Mouse (Mus musculus): Measurements from ENCODE around the gene Ephb1. TPM values are rescaled to one million over a fixed set of nuclear protein-coding genes. Genes with fewer than 3 reads are reported as not detected.
A peak's percentile ranks its signal among the peaks of the same experiment; 100 is the strongest.

Ephb1 gene
- polyA plus RNA-seq, 1 experiment from 2014 or later: 1.0 TPM

DNA sequence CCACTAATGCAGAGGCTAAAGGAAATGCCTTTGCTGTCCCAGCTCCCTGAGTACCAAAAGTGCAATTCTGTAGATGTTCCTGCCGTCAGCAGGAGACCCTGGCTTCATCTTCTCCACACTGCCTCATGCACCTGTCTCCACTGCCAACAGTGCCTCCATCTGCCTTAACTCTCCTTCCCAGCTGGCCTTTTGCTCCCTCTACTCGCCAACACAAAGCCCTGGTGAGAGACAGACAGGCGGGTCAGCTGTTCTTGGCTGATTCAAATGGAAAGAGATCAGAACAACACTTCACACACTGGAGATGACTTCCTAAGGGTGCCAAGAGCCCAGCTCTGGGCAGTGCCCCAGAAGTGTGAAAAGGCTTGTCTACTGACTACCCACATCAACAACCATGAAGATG lies 78.6 kb downstream of the Ephb1 start:
- DNase-seq (ENCODE audit: low spot score) (no peak), ATAC-seq (ENCODE audit: low FRiP score, low TSS enrichment) (no peak)
- no peaks in the 10 kb centered on the region for H3K9me3 ChIP-seq (ENCODE audit: control insufficient read depth, low read length)
- no peaks in the 10 kb centered on the region for H3K27me3 ChIP-seq (ENCODE audit: control insufficient read depth, insufficient read depth, low read length)
- no peak overlapping the region for H3K9ac ChIP-seq (ENCODE audit: low read length)
- H3K4me2 ChIP-seq (replicated peaks; ENCODE audit: low read depth): no peak overlapping the region
- no peak overlapping the region for H3K27ac ChIP-seq (replicated peaks)
- TF ChIP-seq EP300 (optimal IDR thresholded peaks at IDR 0.05): no peak
- no peak for TF ChIP-seq CTCF (IDR thresholded peaks at IDR 0.05; ENCODE audit: low read depth)
- H3K36me3 ChIP-seq (ENCODE audit: control insufficient read depth, insufficient read depth, low read length): no peaks in the 10 kb centered on the region
- 76% methylated on average over 3 of the region's 3 CpGs for WGBS
- H3K4me1 ChIP-seq (replicated peaks; ENCODE audit: control insufficient read depth, insufficient read depth): no peaks in the 10 kb centered on the region
- H3K4me3 ChIP-seq (ENCODE audit: low read depth, low read length): no peak overlapping the region

GRCm38 (mm10) chr9:102274016-102274415 lies 80.5 kb downstream of the Ephb1 start:
- H3K36me3 ChIP-seq (ENCODE audit: control insufficient read depth, insufficient read depth, low read length): no peaks in the 10 kb centered on the region
- H3K4me3 ChIP-seq (ENCODE audit: low read depth, low read length): no peak overlapping the region
- DNase-seq (ENCODE audit: low spot score) (no peak), ATAC-seq (ENCODE audit: low FRiP score, low TSS enrichment) (no peak)
- 67% methylated on average over 8 of the region's 8 CpGs for WGBS
- TF ChIP-seq CTCF (IDR thresholded peaks at IDR 0.05; ENCODE audit: low read depth) (no peak), EP300 (optimal IDR thresholded peaks at IDR 0.05) (no peak)
- no peak overlapping the region for H3K4me2 ChIP-seq (replicated peaks; ENCODE audit: low read depth)
- no peaks in the 10 kb centered on the region for H3K27me3 ChIP-seq (ENCODE audit: control insufficient read depth, insufficient read depth, low read length)
- no peaks in the 10 kb centered on the region for H3K4me1 ChIP-seq (replicated peaks; ENCODE audit: control insufficient read depth, insufficient read depth)
- no peaks in the 10 kb centered on the region for H3K9me3 ChIP-seq (ENCODE audit: control insufficient read depth, low read length)
- H3K27ac ChIP-seq (replicated peaks): no peak overlapping the region
- H3K9ac ChIP-seq (ENCODE audit: low read length): no peak overlapping the region

- no peak overlapping the region for H3K9ac ChIP-seq (ENCODE audit: low read length)
- H3K9me3 ChIP-seq (ENCODE audit: control insufficient read depth, low read length): no peaks in the 10 kb centered on the region
- no peaks in the 10 kb centered on the region for H3K4me1 ChIP-seq (replicated peaks; ENCODE audit: control insufficient read depth, insufficient read depth)
- H3K4me2 ChIP-seq (replicated peaks; ENCODE audit: low read depth): no peak overlapping the region
- DNase-seq (ENCODE audit: low spot score) (no peak), ATAC-seq (ENCODE audit: low FRiP score, low TSS enrichment) (no peak)
- 64% methylated on average over 6 of the region's 6 CpGs for WGBS
- H3K4me3 ChIP-seq (ENCODE audit: low read depth, low read length): no peak overlapping the region
- H3K36me3 ChIP-seq (ENCODE audit: control insufficient read depth, insufficient read depth, low read length): no peaks in the 10 kb centered on the region
- no peak overlapping the region for H3K27ac ChIP-seq (replicated peaks)
- TF ChIP-seq CTCF (IDR thresholded peaks at IDR 0.05; ENCODE audit: low read depth): no peak
- no peak for TF ChIP-seq EP300 (optimal IDR thresholded peaks at IDR 0.05)
- H3K27me3 ChIP-seq (ENCODE audit: control insufficient read depth, insufficient read depth, low read length): no peaks in the 10 kb centered on the region
These were observed 81.1 kb downstream of the Ephb1 start for GRCm38 (mm10) chr9:102273469-102273808.

DNA sequence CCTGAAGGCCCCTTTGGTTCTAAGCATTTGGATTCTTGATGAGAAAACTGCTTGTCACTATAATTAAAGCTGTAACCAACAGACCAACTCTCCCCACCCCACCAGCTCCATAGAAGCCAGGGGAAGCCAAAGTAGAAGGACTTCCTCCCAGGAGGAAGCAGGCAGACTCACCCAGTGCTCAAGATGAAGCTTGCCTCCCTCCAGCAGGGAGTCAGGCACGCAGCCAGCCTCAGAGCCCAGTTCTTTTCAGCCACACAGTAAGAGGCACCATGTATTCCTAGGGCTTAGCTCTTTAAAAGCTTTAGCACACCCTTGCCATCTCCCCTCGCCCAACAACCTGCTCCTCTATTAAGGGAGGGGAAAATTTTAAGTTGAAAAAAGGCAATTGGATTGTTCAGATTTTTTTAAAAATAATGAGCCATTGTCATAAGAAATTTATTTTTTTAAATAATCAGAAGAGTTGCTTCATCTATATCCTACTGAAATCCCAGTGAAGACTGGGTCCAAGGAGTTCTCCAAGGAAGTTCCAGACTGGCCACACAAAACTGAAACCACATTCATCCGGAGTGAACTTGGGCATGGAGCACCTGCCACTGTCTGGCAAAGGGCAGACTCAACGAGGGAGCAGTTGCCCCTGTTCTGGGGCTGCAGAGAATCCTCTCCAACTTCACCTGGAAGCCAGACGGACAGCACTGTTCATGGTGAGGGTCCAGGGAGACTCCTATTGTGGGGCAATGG lies 81.6 kb downstream of the Ephb1 start:
- ATAC-seq (ENCODE audit: low FRiP score, low TSS enrichment) (no peak), DNase-seq (ENCODE audit: low spot score) (no peak)
- H3K36me3 ChIP-seq (ENCODE audit: control insufficient read depth, insufficient read depth, low read length): no peaks in the 10 kb centered on the region
- H3K4me3 ChIP-seq (ENCODE audit: low read depth, low read length): no peak overlapping the region
- no peaks in the 10 kb centered on the region for H3K27me3 ChIP-seq (ENCODE audit: control insufficient read depth, insufficient read depth, low read length)
- no peaks in the 10 kb centered on the region for H3K4me1 ChIP-seq (replicated peaks; ENCODE audit: control insufficient read depth, insufficient read depth)
- no peak overlapping the region for H3K4me2 ChIP-seq (replicated peaks; ENCODE audit: low read depth)
- no peaks in the 10 kb centered on the region for H3K9me3 ChIP-seq (ENCODE audit: control insufficient read depth, low read length)
- TF ChIP-seq EP300 (optimal IDR thresholded peaks at IDR 0.05) (no peak), CTCF (IDR thresholded peaks at IDR 0.05; ENCODE audit: low read depth) (no peak)
- 70% methylated on average over 5 of the region's 5 CpGs for WGBS
- no peak overlapping the region for H3K9ac ChIP-seq (ENCODE audit: low read length)
- H3K27ac ChIP-seq (replicated peaks): no peak overlapping the region

DNA sequence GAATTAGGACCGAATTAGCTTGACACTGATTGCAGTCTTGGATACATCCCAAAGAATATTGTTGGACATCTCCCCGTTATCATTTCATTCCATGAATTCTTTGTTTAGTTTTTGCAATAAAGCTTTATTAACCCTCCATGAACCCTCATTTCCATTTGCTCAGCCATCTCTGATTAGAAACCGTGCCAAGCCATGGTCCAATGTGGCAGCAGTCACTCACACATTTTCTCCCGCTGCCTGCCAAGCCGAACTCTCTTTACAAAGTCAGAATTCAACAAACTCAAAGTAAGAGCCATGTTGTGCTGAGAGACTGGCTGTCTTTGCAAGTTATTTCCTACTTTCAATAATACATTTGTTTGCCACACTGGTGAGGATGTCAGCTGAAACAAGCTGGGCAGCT lies 84.0 kb downstream of the Ephb1 start:
- Histone ChIP-seq H3K9ac (ENCODE audit: low read length) (no peak overlapping the region), H3K27me3 (ENCODE audit: control insufficient read depth, insufficient read depth, low read length) (no peaks in the 10 kb centered on the region), H3K4me3 (ENCODE audit: low read depth, low read length) (no peak overlapping the region), H3K4me1 (replicated peaks; ENCODE audit: control insufficient read depth, insufficient read depth) (no peaks in the 10 kb centered on the region), H3K4me2 (replicated peaks; ENCODE audit: low read depth) (no peak overlapping the region), H3K9me3 (ENCODE audit: control insufficient read depth, low read length) (no peaks in the 10 kb centered on the region), H3K27ac (replicated peaks) (no peak overlapping the region), H3K36me3 (ENCODE audit: control insufficient read depth, insufficient read depth, low read length) (no peaks in the 10 kb centered on the region)
- WGBS: 66% methylated on average over 5 of the region's 5 CpGs
- no peak for DNase-seq (ENCODE audit: low spot score)
- no peak for ATAC-seq (ENCODE audit: low FRiP score, low TSS enrichment)
- TF ChIP-seq EP300 (optimal IDR thresholded peaks at IDR 0.05) (no peak), CTCF (IDR thresholded peaks at IDR 0.05; ENCODE audit: low read depth) (no peak)

- peak; percentile 57 for DNase-seq (ENCODE audit: low spot score)
- Histone ChIP-seq H3K4me2 (replicated peaks; ENCODE audit: low read depth) (peak overlapping the region; percentile 62), H3K27me3 (ENCODE audit: control insufficient read depth, insufficient read depth, low read length) (no peaks in the 10 kb centered on the region), H3K4me3 (ENCODE audit: low read depth, low read length) (peak overlapping the region; percentile 35), H3K4me1 (replicated peaks; ENCODE audit: control insufficient read depth, insufficient read depth) (no peaks in the 10 kb centered on the region), H3K9ac (ENCODE audit: low read length) (peak overlapping the region; percentile 52), H3K36me3 (ENCODE audit: control insufficient read depth, insufficient read depth, low read length) (no peaks in the 10 kb centered on the region), H3K27ac (replicated peaks) (no peak overlapping the region), H3K9me3 (ENCODE audit: control insufficient read depth, low read length) (no peaks in the 10 kb centered on the region)
- peak; percentile 46 for TF ChIP-seq CTCF (IDR thresholded peaks at IDR 0.05; ENCODE audit: low read depth)
- TF ChIP-seq EP300 (optimal IDR thresholded peaks at IDR 0.05): no peak
- ATAC-seq (ENCODE audit: low FRiP score, low TSS enrichment): no peak
- under 1% methylated on average over 18 of the region's 18 CpGs for WGBS
These were observed 87.0 kb downstream of the Ephb1 start for GRCm38 (mm10) chr9:102267311-102268027.
